Mouse (Mus musculus) kidney, embryonic 16.5 days (tissue): ENCODE measurements at regions not wholly inside any gene's neighbourhood (a gene's known extent, or its start where the extent isn't known, plus 50 kb on each side); places are given as distances from the start of the nearest gene placed in this dataset.
A peak's percentile ranks its signal among the peaks of the same experiment; 100 is the strongest.

ENCODE experiments used
- ATAC-seq: fragments of 200-750 bp; cut with Nextera tagmentation; 2 replicates; pipeline ENCODE4 v1.8.0; 2017; ENCODE audit warnings: moderate TSS enrichment; ENCODE audit not compliant: low FRiP score, low TSS enrichment
- H3K27ac ChIP-seq: fragments of 300-500 bp; sonication (generic); 2 replicates; pipeline ENCODE4 v1.5.1; 2014; ENCODE audit warnings: low read length
- H3K27me3 ChIP-seq: fragments of 300-500 bp; sonication (generic); 2 replicates; pipeline ENCODE4 v1.6.1; 2014; ENCODE audit warnings: low read length, control low read depth, mixed read lengths; ENCODE audit not compliant: insufficient read depth
- H3K36me3 ChIP-seq: fragments of 300-500 bp; sonication (generic); 2 replicates; pipeline ENCODE4 v1.6.1; 2014; ENCODE audit warnings: low read length, control low read depth, mixed read lengths; ENCODE audit not compliant: insufficient read depth
- H3K4me1 ChIP-seq: fragments of 300-500 bp; sonication (generic); 2 replicates; pipeline ENCODE4 v1.6.1; 2014; ENCODE audit warnings: low read length, control low read depth, mixed read lengths; ENCODE audit not compliant: insufficient read depth
- H3K4me2 ChIP-seq: fragments of 300-500 bp; sonication (generic); replicated peaks from 2 replicates; pipeline ENCODE4 v1.6.1; 2014; ENCODE audit warnings: low read depth, low read length
- H3K4me3 ChIP-seq: fragments of 300-500 bp; sonication (generic); 2 replicates; pipeline ENCODE4 v1.5.1; 2014; ENCODE audit warnings: mild to moderate bottlenecking, low read length
- H3K9ac ChIP-seq: fragments of 300-500 bp; sonication (generic); replicated peaks from 2 replicates; pipeline ENCODE4 v1.6.1; 2014; ENCODE audit warnings: low read length
- H3K9me3 ChIP-seq: fragments of 300-500 bp; sonication (generic); 2 replicates; pipeline ENCODE4 v1.6.1; 2016; ENCODE audit warnings: low read length, control low read depth
- WGBS: fragments of 180-500 bp; shearing (Covaris S2); extraction: QIAGEN DNeasy Blood & Tissue Kit; methylation state at CpG from one replicate; pipeline ENCODE4 v1.1.7; 2014; 5-methylcytosine and 5-hydroxymethylcytosine counted together

- H3K4me2 ChIP-seq = no peak overlapping the region
- peak; percentile 65; the same call in 1 of the 2 replicates for ATAC-seq
- H3K9me3 ChIP-seq = no peaks in the 10 kb centered on the region
- H3K4me1 ChIP-seq = peaks cover 7% of the 10 kb centered on the region; the same call in 1 of the 2 replicates
- WGBS = 28% methylated on average over 2 of the region's 2 CpGs
- H3K9ac ChIP-seq = no peak overlapping the region
- no peaks in the 10 kb centered on the region for H3K27me3 ChIP-seq
- H3K4me3 ChIP-seq = no peak overlapping the region
- H3K27ac ChIP-seq = no peak overlapping the region
- no peaks in the 10 kb centered on the region for H3K36me3 ChIP-seq
Measured at GRCm38 (mm10) chr3:81368642-81369041, 332.4 kb downstream of the Pdgfc start.

- Histone ChIP-seq H3K4me1 (peaks cover 7% of the 10 kb centered on the region; the same call in 1 of the 2 replicates), H3K27ac (no peak overlapping the region), H3K36me3 (no peaks in the 10 kb centered on the region), H3K4me3 (no peak overlapping the region), H3K9me3 (no peaks in the 10 kb centered on the region), H3K27me3 (no peaks in the 10 kb centered on the region), H3K9ac (no peak overlapping the region), H3K4me2 (no peak overlapping the region)
- no peak for ATAC-seq
Measured at GRCm38 (mm10) chr3:81369742-81370141, 333.5 kb downstream of the Pdgfc start.

GRCm38 (mm10) chr3:81375990-81376389 lies 339.8 kb downstream of the Pdgfc start:
- Histone ChIP-seq H3K36me3 (no peaks in the 10 kb centered on the region), H3K4me3 (no peak overlapping the region), H3K27ac (no peak overlapping the region), H3K4me1 (0 out of 2 replicates have a peak, but pooled peaks cover 11% of the 10 kb centered on the region), H3K4me2 (no peak overlapping the region), H3K27me3 (no peaks in the 10 kb centered on the region), H3K9ac (no peak overlapping the region), H3K9me3 (no peaks in the 10 kb centered on the region)
- 57% methylated on average over 2 of the region's 2 CpGs for WGBS
- ATAC-seq = no peak

GRCm38 (mm10) chr3:81377466-81377865 lies 341.2 kb downstream of the Pdgfc start:
- H3K9ac ChIP-seq = no peak overlapping the region
- WGBS = 9% methylated on average over 3 of the region's 3 CpGs
- no peak overlapping the region for H3K4me3 ChIP-seq
- H3K27ac ChIP-seq = no peak overlapping the region
- peak; percentile 46; the same call in 1 of the 2 replicates for ATAC-seq
- H3K4me1 ChIP-seq = 0 out of 2 replicates have a peak, but pooled peaks cover 11% of the 10 kb centered on the region
- no peaks in the 10 kb centered on the region for H3K36me3 ChIP-seq
- no peaks in the 10 kb centered on the region for H3K9me3 ChIP-seq
- no peaks in the 10 kb centered on the region for H3K27me3 ChIP-seq
- H3K4me2 ChIP-seq = no peak overlapping the region

DNA sequence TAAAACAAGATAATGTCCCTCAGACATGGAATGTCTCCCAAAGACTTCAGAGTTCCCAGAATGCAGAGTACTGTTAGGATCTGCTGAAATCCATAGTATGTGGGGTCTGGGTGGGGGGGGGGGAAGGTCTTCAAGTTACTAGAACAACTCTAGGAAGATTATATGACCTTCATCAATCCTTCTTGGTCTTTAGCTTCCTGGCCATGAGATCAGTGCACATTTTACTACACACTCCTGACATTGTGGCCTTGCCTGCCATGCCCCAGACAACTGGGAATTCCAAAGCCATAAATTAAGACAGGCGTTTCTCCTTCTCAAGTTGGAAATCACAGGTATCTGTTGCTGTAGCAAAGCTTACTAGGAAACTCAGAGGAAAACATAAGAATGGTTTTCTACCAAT lies 343.1 kb downstream of the Pdgfc start:
- H3K9me3 ChIP-seq = no peaks in the 10 kb centered on the region
- ATAC-seq = peak; percentile 77; the same call in 1 of the 2 replicates
- no peaks in the 10 kb centered on the region for H3K27me3 ChIP-seq
- H3K27ac ChIP-seq = no peak overlapping the region
- H3K4me3 ChIP-seq = no peak overlapping the region
- no peaks in the 10 kb centered on the region for H3K36me3 ChIP-seq
- WGBS = 26% methylated on average over 1 of the region's 1 CpGs
- H3K9ac ChIP-seq = no peak overlapping the region
- H3K4me2 ChIP-seq = no peak overlapping the region
- 0 out of 2 replicates have a peak, but pooled peaks cover 11% of the 10 kb centered on the region for H3K4me1 ChIP-seq

DNA sequence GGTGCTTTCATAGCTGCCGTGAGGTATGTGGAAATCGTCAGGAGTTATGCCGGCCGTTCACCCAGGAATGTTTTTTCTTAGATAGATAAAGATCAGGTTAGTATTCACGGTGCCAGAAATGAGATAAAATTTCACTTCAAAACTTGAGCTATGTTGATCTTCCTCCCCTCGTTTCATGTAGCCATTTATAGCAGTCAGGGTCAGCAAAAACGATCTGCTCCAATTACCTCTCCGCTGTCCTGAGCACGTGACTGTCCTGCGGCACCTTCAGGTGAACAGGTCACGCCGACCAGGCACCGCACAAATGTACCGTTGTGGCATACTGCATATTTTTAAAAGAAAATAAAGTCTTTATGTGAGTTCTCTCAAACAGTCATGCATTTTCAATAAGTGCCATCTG lies 350.7 kb downstream of the Pdgfc start:
- Histone ChIP-seq H3K4me1 (no peaks in the 10 kb centered on the region), H3K4me2 (peak overlapping the region; percentile 46), H3K27me3 (no peaks in the 10 kb centered on the region), H3K4me3 (peak overlapping the region; percentile 20), H3K36me3 (no peaks in the 10 kb centered on the region), H3K9me3 (no peaks in the 10 kb centered on the region), H3K9ac (no peak overlapping the region), H3K27ac (no peak overlapping the region)
- peak; percentile 84; the same call in 1 of the 2 replicates for ATAC-seq
- WGBS = 10% methylated on average over 14 of the region's 14 CpGs

DNA sequence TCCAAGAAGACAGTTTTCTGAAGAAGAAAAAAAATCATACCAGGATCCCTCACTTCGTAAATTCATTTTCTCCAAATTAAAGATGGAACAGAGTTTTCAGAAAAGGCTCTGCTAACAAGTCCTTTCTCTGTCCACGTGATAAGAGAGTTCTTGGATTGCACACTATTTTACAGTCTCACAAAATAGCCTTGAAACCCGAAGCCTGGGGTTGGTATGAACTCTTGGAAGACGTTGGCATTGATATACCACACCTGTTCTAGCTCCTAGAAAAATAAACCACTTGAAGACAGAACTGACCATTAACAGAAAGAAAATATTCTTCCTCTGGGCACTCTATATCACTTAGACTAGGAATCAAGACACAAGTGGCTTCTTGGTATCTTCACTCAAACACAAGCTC lies 351.4 kb downstream of the Pdgfc start:
- Histone ChIP-seq H3K36me3 (no peaks in the 10 kb centered on the region), H3K27me3 (no peaks in the 10 kb centered on the region), H3K4me2 (no peak overlapping the region), H3K4me1 (no peaks in the 10 kb centered on the region), H3K9me3 (no peaks in the 10 kb centered on the region), H3K9ac (no peak overlapping the region), H3K4me3 (no peak overlapping the region), H3K27ac (no peak overlapping the region)
- ATAC-seq = peak; percentile 86; the same call in 1 of the 2 replicates
- 32% methylated on average over 4 of the region's 4 CpGs for WGBS

DNA sequence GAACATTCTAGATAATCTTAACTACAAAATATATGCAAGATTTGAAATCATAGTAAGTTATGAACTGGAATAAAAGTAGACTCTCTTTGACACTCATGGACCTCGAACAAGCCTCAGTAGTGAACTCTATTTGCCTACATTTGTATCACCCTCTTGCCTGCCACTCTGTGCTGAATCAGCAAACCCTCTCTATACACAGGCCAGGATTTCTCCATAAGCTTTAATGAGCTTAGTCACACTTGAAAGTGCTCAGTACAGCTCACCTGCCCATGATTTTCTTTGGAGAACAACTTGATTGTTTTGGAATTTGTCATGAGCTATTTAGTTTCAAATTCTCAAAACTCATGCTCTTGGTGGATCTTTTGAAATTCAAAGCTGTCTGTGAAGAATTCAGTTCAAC lies 361.0 kb downstream of the Pdgfc start:
- ATAC-seq = no peak
- no peak overlapping the region for H3K27ac ChIP-seq
- no peaks in the 10 kb centered on the region for H3K36me3 ChIP-seq
- H3K4me2 ChIP-seq = no peak overlapping the region
- no peak overlapping the region for H3K4me3 ChIP-seq
- H3K9ac ChIP-seq = no peak overlapping the region
- H3K4me1 ChIP-seq = no peaks in the 10 kb centered on the region
- H3K9me3 ChIP-seq = no peaks in the 10 kb centered on the region
- 84% methylated on average over 1 of the region's 1 CpGs for WGBS
- H3K27me3 ChIP-seq = no peaks in the 10 kb centered on the region

DNA sequence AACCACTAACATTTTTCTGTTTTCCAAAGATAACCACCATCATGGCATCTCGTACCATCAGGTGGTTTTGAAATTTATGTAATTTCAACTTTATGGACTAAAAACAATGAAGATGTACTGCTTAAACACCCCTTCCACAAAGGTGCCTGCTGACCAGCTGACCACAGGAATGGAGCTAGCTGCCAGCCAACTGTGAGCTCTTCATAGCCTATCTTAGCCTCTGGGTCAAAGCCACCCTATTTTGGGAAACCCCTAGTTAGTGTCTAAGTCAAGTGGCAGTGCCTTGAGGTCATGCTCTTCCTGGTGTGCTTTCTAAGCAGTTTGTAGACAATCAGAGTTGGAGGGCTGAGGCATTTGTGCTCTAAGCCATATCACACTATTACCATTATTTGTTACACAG lies 364.8 kb downstream of the Pdgfc start:
- Histone ChIP-seq H3K36me3 (no peaks in the 10 kb centered on the region), H3K4me1 (no peaks in the 10 kb centered on the region), H3K9ac (no peak overlapping the region), H3K4me3 (no peak overlapping the region), H3K9me3 (no peaks in the 10 kb centered on the region), H3K4me2 (no peak overlapping the region), H3K27me3 (no peaks in the 10 kb centered on the region), H3K27ac (no peak overlapping the region)
- 79% methylated on average over 1 of the region's 1 CpGs for whole genome bisulfite sequencing
- ATAC-seq = no peak

DNA sequence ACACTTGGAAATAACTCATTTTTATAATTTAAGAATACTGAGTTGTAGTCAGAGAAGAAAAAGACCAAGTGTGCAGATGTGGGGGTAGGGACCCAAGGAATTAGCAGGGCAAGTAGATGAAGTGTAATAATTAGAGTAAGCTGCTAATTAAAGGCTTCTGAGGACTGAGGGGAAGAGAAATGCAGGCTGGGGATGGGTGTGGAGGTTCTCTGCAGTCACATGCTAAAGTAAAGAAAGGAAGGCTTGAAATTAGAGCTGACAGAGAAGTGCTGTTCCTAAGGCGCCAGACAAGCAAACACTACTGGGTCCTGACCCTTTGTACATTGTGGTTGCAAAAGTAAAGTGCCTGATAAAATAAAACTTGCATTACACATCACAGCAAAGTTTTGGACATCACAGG lies 372.7 kb downstream of the Pdgfc start:
- H3K27me3 ChIP-seq = no peaks in the 10 kb centered on the region
- WGBS = 40% methylated on average over 1 of the region's 1 CpGs
- ATAC-seq = no peak
- no peaks in the 10 kb centered on the region for H3K36me3 ChIP-seq
- H3K9ac ChIP-seq = no peak overlapping the region
- no peaks in the 10 kb centered on the region for H3K9me3 ChIP-seq
- H3K4me1 ChIP-seq = no peaks in the 10 kb centered on the region
- H3K27ac ChIP-seq = no peak overlapping the region
- no peak overlapping the region for H3K4me2 ChIP-seq
- H3K4me3 ChIP-seq = no peak overlapping the region
